Mouse (Mus musculus) olfactory bulb, adult 2 months (tissue): ENCODE measurements at regions not wholly inside any gene's neighbourhood (a gene's known extent, or its start where the extent isn't known, plus 50 kb on each side); places are given as distances from the start of the nearest gene placed in this dataset.

Source experiments
- CTCF ChIP-seq: fragments of 200-500 bp; IDR thresholded peaks from 2 replicates; pipeline ENCODE4 v1.5.1; 2012; ENCODE audit warnings: low read depth, mild to moderate bottlenecking, low read length, moderate library complexity; ENCODE audit not compliant: insufficient read depth
- POLR2A ChIP-seq: fragments of 200-500 bp; IDR thresholded peaks from 2 replicates; pipeline ENCODE4 v1.6.1; 2012; ENCODE audit warnings: mild to moderate bottlenecking, low read depth, low read length, moderate library complexity; ENCODE audit not compliant: insufficient read depth

DNA sequence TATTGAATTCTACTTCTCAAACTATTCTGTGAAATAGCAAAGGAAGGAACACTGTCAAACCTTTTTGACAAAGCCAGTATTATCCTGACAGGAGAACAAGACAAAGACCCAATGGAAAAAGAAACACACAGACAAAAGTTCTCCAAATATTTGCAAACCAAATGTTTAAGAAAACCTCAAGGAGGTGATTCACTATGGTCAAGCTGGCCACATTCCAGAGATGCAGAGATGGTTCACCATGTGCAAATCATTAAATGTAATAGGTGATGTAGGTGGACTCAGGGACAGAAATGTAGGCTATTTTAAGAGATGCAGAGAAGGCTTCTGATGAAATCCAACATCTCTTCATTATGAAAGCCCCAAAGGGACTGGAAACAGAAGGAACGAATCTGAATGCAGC, 183.5 kb downstream of the Cxcl12 start:
- TF ChIP-seq POLR2A (no peak), CTCF (no peak)
